Mouse (Mus musculus) thymus, postnatal 10 days (tissue): ENCODE results near the gene Atf6.

Experiments
- DNase-seq, 2 experiments: peaks; one replicate each; pipeline ENCODE4 v3.0.0; 2021; ENCODE audit warnings: low spot score in 2 of 2

Gene Atf6

DNA sequence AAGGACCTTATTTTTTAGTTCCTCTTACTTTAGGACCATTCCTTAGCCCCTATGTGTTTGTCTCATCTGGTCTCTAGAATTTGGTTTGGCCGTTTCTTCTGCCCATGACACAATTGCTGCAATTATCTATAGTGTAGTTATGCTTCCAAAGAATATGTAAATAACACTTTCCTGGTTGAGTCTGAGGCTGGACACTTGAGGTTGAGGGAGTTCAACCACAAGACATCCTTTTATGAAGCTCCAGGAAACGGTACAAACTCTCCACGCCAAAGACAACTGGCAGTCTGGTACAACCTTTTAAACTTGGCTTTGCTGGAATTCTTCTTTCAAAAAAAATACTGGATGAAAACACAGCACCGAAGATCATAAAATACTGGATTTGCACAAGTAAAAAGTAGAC is 94.1 kb downstream of the Atf6 start:
- DNase-seq = no peak

- no peak for DNase-seq
Observed at GRCm38 (mm10) chr1:170771437-170772003, 96.1 kb downstream of the Atf6 start.

DNA sequence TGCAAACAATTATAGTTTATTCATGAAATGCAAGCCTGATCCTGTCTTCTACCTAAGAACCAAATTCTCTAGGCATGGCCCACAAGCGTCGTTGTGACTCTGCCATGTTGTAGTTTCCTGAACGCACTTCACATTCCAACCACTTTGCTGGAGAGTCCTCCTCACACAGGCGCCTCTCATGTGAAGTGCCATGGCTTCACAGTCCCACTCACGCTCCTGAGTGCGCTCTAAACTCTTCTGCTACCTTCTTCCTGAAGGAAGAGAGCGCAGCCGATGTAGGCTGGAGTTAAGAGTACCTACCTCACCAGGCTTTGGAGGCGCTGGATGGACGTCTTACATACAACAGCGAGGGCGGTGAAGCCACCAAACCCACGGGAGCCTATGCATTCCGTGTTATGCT is 96.9 kb downstream of the Atf6 start:
- DNase-seq = no peak

DNA sequence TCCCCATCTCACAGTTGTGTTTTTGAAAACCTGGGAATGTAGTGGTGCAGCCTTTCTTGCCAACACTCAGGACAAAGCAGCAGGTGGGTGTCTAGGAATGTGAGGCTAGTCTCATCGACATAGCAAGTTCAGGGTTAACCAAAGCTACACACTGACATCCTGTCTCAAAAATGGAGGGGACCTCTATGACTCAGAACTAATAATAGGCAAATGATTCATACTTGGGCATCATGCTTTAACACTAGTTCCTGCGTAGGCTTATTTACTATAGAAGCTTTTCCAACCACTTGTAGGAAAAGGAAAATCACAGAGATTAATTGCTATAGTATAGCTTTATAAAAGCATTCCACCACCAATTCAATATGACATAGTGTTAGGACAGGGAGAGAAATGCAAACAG is 100.6 kb downstream of the Atf6 start:
- no peak for DNase-seq

GRCm38 (mm10) chr1:170764798-170765197 is 102.8 kb downstream of the Atf6 start:
- DNase-seq = no peak

GRCm38 (mm10) chr1:170761634-170762033 is 105.9 kb downstream of the Atf6 start:
- no peak for DNase-seq

DNA sequence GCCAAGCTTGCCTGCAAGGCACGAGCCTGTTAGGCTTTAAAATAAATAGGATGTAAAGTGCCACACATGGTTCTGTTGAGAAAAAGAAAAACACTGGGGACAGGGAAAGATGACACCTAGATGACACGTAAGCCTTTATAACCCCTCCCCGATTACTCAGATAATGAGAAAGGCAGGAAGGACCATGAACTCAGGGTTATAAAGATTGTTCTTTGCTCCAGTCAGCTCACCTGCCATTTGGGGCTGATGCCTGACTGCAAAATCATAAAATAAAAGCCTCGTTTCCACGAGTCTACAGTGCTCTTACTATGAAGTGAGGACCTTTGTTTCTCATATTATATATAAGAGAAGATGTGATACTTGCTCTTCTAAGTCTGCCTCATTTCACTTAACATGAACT is 114.0 kb downstream of the Atf6 start:
- DNase-seq = no peak

GRCm38 (mm10) chr1:170751797-170752196 is 115.8 kb downstream of the Atf6 start:
- DNase-seq = no peak

GRCm38 (mm10) chr1:170746523-170746922 is 121.0 kb downstream of the Atf6 start:
- DNase-seq = no peak

DNA sequence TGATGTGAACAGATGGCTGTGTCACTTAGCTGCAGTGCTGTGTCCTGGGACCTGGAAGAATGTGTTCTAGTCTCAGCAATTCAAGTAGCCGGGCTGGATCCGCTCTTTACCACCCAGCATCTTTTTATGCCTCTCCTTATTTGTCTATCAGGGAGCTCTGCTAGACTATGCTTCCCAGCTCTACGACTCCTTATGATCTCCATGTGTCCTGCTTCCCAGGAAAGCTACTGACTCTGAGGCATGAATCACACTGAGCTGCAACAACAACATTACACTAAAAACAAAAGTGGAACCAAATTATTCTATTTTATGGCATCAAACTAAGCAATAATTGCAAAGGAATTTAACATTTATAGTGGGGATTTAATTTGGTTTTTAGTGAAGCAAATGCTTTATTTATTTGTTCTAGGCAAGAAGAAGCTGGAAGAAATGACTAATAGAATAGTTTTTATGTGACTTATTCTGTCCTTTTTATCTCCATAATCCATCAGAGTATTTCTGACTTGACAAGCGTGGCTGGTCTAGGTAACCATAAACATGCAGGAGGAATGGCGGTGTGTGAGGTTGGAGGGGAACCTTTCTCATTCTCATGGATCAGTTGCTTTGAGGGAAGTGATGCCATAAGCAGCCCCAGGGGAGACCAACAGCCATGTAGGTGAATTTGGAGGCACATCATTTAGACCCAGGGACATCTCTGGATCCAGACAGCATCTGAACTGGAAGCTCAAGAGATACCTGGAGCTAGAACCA is 125.9 kb downstream of the Atf6 start:
- no peak for DNase-seq

DNA sequence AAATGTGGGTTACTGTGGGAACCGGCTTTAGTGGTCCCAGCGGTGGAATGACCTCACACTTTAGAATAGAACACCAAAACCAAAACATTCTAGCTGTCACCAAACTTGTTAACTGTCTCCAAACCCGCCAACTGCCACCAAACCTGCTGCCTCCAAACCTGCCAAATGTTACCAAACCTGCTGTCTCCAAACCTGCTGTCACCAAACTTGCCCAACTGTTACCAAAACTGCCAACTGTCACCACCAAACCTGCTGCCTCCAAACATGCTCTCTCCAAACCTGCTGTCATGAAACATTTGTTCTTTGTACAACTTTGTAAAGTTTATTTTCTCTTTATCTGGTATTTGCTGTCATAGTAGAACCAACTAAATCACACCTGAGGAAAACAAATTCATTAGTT is 132.7 kb downstream of the Atf6 start:
- no peak for DNase-seq

DNA sequence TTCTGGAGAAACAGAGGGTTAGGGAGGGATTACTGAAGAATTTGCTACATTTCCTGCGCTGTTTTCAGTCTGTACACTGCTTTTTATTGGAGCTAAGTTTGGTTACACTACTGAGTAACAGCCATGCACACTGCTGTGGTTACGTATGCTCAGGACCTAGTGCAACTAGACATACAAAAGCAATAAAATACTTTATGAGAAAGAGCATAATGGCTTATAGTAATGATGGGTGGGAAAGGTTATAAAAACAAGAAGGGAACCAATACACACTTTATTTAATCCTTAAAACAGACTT is 135.0 kb downstream of the Atf6 start:
- DNase-seq = no peak

DNA sequence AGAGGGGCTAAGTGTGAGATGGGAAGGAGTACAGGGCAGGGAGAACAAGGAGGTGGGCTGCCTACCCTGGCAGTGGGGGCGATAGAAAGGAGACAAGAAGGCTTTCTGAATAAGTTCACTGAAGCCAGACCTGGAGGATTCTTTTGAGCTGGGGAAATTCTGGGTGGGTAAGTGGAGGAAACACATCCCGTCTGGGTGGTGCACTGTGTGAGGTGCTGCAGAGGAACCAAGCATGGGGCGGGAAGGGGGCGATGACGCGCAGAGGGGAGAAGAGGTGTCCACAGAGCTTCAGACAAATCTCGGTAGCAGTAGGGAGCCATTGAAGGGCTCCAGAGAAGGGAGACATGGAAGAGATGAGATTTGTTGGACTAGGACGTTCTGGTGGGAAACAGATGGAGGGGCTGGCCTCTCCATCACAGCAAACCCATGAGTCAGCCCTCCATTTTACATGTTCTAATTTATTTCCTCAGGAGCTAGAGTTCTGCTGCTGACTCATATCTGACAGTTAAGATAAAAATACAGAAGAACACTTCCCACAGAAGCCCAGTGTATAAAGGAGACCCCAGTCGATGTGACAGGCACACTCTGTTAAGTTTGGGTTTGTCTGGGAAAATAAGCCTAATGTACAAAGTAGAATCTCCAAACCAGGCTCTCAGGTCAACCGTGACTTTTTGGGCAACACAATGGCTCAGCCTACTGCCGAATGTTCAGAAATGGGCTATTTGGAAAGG is 135.5 kb downstream of the Atf6 start:
- no peak for DNase-seq

DNA sequence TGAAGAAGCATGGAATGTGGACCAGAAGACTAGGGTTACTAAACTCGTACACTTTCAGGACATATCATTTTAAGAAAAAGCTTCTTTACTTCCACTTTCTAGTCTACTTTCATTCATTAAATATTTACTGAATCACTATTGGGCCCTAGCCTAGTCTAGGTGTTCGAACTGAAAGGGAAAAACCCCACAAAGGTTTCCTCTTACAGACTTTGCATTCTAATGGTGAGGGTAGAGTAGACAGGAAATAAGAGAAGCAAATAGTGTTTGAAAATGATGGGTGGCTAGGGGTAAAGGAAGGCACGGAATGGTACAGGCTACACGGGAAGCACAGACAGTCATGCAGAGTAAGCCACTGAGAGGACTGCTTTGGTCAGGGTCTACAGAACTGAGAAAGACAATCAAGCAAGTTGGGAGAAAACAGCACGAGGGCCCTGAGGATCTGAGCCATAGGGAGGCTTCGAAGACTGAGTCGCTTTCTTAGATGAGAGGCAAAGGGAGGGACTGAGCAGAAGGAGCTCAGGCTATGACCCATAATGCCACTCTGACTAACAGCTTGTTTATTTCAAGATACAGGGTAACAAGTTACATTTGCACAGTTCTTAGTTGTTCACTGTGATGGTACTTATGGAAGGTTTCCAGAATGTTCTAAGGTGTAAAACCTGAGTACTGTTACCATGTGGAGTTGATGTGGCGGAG is 138.2 kb downstream of the Atf6 start:
- DNase-seq = no peak

GRCm38 (mm10) chr1:170728524-170728923 is 139.0 kb downstream of the Atf6 start:
- no peak for DNase-seq

- no peak for DNase-seq
Observed at GRCm38 (mm10) chr1:170721560-170721959, 146.0 kb downstream of the Atf6 start.

DNA sequence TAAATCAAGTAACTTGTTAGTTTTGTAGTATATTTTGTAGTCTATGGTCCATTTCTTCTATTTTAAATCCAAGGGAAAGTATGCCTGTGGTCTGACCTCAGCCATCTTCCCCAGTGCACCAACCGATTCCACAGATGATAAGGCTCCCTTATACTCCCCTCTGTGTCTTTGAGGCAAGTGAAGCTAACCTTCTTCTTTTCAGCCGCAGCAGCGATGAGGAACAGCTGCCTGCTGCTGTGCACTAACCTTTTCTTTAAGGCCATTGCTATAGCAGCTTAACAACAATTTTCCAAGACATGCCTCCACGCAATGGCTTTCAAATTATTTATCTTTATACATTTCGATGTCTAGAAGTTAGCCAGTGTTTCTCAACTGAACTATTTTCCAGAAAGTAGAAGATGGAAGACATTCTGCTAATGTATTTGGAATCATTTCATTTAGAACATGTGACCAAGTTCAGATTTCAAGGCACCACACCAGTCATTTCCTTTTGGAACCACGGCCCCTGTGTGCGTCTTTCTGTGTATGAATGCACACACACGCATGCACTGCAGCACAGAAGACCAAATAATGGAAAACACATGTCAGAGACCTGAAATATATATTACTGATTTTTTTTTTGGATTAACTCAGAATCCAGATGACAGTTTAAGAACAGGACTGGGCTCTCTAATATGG is 149.3 kb downstream of the Atf6 start:
- no peak for DNase-seq

DNA sequence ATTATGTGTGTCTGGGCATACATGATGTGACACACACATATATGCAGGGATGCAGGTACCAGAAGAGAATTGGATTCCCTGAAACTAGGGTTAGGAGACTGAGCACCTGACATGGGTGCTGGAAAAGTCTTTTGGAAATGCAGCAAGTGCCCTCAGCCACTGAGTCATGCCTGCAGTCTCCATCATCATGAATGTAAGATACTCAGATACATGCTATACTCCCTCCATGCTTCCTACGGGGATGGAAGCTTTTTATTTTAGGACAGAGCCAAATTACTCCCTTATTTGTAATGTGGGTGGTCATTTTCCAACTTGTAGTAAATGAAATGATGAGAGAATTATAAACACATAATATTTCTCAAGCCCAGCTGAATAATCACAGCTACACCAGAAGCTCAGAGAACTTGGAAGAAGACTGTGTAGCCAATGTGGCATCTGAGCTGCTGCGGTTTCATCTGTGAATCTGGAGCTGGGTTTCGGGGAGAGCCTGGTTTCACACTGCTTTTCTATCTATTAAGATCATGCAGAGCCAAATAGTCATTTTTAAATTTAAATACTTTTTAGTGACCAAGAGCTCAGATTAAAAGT is 150.2 kb downstream of the Atf6 start:
- DNase-seq = no peak

DNA sequence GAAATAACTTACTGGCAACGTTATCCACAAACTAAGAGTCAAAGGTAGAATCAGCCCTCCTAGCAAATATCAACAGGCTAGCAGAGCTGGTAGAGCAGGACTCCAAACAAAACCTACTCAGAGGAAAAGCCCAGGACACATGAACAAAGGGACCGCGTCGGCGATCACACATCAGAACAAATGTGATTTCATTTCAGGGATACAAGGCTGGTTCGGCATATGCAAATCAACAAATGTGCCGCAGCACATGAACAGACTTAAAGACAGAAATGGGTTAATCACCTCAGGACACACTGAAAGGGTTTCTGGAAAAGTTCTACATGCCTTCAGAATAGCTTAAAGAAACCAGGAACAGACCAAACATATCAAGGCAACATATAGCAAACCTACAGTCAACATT is 155.8 kb downstream of the Atf6 start:
- no peak for DNase-seq

DNA sequence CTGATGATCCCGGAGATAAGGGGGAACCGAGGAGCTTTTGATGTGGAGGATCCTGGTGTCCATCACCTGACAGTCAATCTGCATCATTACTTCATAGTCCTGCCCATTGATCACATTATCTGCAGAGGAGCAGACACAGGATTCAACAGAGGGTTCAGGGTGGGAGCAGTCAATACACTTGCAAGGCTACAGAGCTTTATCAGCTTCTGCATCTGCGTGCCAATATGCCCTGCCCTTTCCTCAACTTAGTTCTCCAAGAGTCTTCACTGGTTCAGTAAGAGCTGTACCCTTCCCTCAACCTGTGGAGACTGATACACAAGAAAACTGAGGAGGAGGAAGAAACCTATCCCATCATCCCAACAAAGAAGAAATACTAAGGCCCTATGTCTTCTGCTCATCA is 157.6 kb downstream of the Atf6 start:
- DNase-seq = no peak

DNA sequence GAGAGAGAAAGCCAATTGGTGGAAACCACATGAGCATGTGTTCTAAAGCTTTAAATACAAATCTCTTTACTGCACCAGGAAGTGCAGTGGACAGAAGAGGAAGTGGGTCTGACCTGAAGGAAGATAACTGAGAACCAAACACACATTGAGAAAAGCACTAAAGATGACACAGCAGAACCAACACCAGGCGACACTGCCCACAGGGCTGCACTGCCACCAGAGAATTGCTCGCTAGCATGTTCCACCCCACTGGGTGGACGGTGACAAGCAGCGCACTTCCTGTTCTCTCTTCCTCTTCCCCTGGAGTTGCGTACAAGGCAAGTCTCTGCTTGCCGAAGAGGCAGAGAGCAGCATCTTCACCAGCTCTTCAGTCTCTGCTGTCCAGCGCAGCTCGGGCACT is 158.1 kb downstream of the Atf6 start:
- DNase-seq = no peak

DNA sequence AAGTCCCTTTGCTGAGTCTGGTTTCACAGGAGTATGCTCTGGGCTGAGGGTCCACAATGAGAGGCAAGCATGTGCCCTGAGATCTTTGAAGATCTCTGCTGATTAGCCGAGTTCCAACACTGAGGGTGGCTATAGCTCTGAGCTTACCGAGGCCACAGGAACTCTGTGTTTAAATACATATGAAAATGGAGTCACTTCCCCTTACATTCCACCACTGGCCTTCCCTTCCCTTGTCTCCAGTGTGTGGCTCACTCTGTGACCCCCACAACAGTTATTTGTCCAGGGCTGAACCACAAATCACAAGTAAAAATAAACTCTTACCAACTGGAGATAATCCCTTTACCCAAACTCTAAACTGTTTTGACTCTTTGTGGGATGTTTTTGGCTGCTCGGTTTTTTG is 158.5 kb downstream of the Atf6 start:
- no peak for DNase-seq
